Mouse (Mus musculus): ENCODE measurements around the gene Gm45208.

Gm45208 gene

GRCm38 (mm10) chrX:7775501-7776205 is 53.6 kb downstream of the Gm45208 start:
- DNase-seq: no peak

GRCm38 (mm10) chrX:7776329-7777082 is 54.5 kb downstream of the Gm45208 start:
- peak; percentile 54 to 61 for DNase-seq

DNA sequence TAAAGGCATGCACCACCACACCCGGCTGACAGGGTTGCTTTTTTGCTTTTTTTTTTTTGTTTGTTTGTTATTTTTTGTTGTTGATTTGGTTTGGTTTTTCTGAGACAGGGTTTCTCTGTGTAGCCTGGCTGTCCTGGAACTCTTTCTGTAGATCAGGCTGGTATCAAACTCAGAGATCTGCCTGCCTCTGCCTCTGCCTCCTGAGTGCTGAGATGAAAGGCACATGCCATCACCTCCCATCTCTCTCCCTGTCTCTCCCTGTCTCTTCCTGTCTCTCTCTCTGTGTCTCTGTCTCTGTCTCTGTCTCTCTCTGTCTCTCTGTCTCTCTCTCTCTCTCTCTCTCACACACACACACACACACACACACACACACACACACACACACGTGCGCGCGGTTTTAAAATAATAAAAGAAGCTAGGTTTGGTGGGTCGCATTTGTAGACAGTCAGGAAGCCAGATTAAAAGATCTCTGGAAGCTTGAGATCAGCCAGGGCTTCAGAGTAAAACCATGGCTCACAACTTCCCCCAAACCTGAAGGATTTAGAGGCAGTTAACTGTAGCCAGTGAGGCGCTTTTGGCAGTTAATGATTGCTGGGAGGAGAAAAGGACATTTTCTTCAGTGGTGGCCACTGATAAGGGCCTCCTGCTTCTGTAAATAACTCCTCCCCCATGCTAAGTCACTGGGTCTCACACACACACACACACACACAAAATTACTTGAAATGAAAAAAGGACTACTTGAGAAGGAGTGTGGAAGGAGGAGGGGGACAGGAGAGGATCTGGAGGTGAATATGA is 56.6 kb downstream of the Gm45208 start:
- no peak for DNase-seq

- DNase-seq: no peak
Observed at GRCm38 (mm10) chrX:7779294-7779693, 57.2 kb downstream of the Gm45208 start.
